Mouse (Mus musculus): ENCODE results near the gene Mcm10.

DNA sequence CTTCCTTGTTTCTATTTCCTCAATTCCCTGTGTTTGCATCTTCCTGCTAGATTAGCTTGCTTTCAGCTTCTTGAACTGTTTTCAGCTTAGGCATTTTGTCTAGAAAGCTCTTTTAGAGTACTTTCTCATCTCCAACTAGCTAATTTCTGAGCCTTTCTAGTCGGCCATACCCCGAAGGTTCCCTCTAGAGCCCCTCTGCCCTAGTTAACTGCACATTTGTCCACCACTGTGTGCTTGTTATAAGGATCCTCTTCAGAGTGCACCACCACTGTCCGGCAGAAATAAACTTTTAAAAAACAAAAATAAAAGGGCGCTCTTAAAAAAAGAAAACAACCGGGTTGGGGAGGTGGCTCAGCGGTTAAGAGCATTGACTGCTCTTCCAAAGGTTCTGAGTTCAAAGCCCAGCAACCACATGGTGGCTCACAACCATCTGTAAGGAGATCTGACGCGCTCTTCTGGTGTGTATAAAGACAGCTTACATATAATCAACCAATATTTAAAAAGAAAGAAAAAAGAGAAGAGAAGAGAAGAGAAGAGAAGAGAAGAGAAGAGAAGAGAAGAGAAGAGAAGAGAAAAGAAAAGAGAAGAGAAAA lies 597 bp downstream of the Mcm10 start:
- TF ChIP-seq POLR2A (IDR thresholded peaks at IDR 0.05; ENCODE audit: insufficient read depth, low read length) (no peak), EP300 (IDR thresholded peaks at IDR 0.05; ENCODE audit: insufficient read depth, low read depth, low read length) (no peak)

All from ES-Bruce4 (cell line).